Mouse (Mus musculus) kidney, embryonic 14.5 days (tissue): ENCODE measurements around the gene Daam2. TPM values are rescaled to one million over a fixed set of nuclear protein-coding genes. Genes with fewer than 3 reads are reported as not detected.
A peak's percentile ranks its signal among the peaks of the same experiment; 100 is the strongest.

Source experiments
- ATAC-seq: fragments of 200-750 bp; cut with Nextera tagmentation; 2 replicates; pipeline ENCODE4 v1.8.0; 2017; ENCODE audit warnings: moderate number of reproducible peaks, mild to moderate bottlenecking, moderate TSS enrichment, moderate library complexity; ENCODE audit not compliant: low FRiP score, low TSS enrichment
- H3K27ac ChIP-seq: fragments of 300-500 bp; sonication (generic); 2 replicates; pipeline ENCODE4 v1.5.1; 2014; ENCODE audit warnings: low read depth, mild to moderate bottlenecking, low read length, moderate library complexity, mixed read lengths
- H3K27me3 ChIP-seq: fragments of 300-500 bp; sonication (generic); 2 replicates; pipeline ENCODE4 v1.6.1; 2014; ENCODE audit warnings: mild to moderate bottlenecking, low read length; ENCODE audit not compliant: control insufficient read depth, insufficient read depth
- H3K36me3 ChIP-seq: fragments of 300-500 bp; sonication (generic); 2 replicates; pipeline ENCODE4 v1.6.1; 2014; ENCODE audit warnings: low read length, mixed read lengths; ENCODE audit not compliant: control insufficient read depth, insufficient read depth
- H3K4me1 ChIP-seq: fragments of 300-500 bp; sonication (generic); 2 replicates; pipeline ENCODE4 v1.6.1; 2014; ENCODE audit warnings: low read length, mixed read lengths; ENCODE audit not compliant: control insufficient read depth, insufficient read depth
- H3K4me2 ChIP-seq: fragments of 300-500 bp; sonication (generic); replicated peaks from 2 replicates; pipeline ENCODE4 v1.6.1; 2014; ENCODE audit warnings: low read depth, mild to moderate bottlenecking, low read length
- H3K4me3 ChIP-seq: fragments of 300-500 bp; sonication (generic); 2 replicates; pipeline ENCODE4 v1.5.1; 2014; ENCODE audit warnings: mild to moderate bottlenecking, low read length
- H3K9ac ChIP-seq: fragments of 300-500 bp; sonication (generic); 2 replicates; pipeline ENCODE4 v1.6.1; 2014; ENCODE audit warnings: low read depth, mild to moderate bottlenecking, low read length, moderate library complexity
- H3K9me3 ChIP-seq: fragments of 300-500 bp; sonication (generic); 2 replicates; pipeline ENCODE4 v1.6.1; 2016; ENCODE audit warnings: low read length; ENCODE audit not compliant: control insufficient read depth
- WGBS: fragments of 180-500 bp; shearing (Covaris S2); extraction: QIAGEN DNeasy Blood & Tissue Kit; methylation state at CpG from one replicate; pipeline ENCODE4 v1.1.7; 2014; 5-methylcytosine and 5-hydroxymethylcytosine counted together
- polyA plus RNA-seq: library from polyadenylated mRNA; unstranded; fragments of >200 nt; fragmentation: Nextera tagmentation; extraction: Ambion mirVana; gene quantifications from 2 replicates; pipeline ENCODE4 v1.2.1, GENCODE M21; 2014

The Daam2 gene
- polyA plus RNA-seq, 1 experiment from 2014 or later, result 7.9 TPM

GRCm38 (mm10) chr17:49544561-49544960 lies 19.6 kb downstream of the Daam2 start:
- Histone ChIP-seq H3K9ac (no peak overlapping the region), H3K4me3 (no peak overlapping the region), H3K27ac (no peak overlapping the region), H3K36me3 (no peaks in the 10 kb centered on the region), H3K27me3 (no peaks in the 10 kb centered on the region), H3K4me1 (peaks cover 7% of the 10 kb centered on the region), H3K4me2 (no peak overlapping the region), H3K9me3 (no peaks in the 10 kb centered on the region)
- 96% methylated on average over 2 of the region's 2 CpGs for WGBS
- ATAC-seq, result no peak

DNA sequence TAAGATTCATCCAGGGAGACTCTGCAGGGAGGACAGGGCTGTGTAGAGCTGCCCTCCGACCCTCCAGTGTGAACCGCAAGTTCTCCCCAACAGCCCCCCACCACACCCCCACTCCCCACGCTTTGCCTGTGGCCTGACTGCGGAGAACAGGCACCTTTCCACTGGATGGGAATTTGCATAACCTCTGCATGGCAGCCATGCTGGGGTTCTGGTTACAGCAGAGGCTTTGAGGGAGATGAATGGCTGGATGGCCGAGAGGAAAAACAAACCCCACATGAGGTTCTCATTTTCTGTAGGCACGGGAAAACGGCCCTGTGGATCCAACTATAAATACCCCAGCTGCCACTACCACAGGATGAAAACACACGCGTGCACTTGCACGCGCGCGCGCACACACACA lies 23.4 kb downstream of the Daam2 start:
- Histone ChIP-seq H3K9ac (no peak overlapping the region), H3K4me2 (no peak overlapping the region), H3K27ac (no peak overlapping the region), H3K27me3 (no peaks in the 10 kb centered on the region), H3K9me3 (no peaks in the 10 kb centered on the region), H3K4me3 (no peak overlapping the region), H3K4me1 (peaks cover 16% of the 10 kb centered on the region), H3K36me3 (no peaks in the 10 kb centered on the region)
- 56% methylated on average over 14 of the region's 14 CpGs for WGBS
- ATAC-seq, result peak; percentile 32

DNA sequence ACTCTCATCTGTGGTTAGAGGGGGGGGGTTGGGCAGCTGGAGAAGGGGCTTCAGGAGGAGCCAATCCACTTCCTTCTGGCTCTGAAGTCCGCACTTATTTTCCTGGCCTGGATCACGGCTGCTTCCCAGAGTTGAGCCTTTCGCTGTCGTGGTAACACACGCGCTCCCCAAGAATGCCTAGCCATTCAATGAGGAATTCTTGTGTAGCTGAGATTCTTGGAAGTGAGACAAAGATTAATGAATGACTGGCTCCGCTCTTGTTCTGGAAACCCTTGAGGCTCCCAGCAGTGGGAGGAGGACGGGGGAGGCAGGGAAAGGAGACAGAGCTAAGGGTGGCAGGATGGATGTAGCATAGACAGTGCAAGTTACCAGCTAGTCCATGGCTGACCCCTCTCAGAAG lies 24.9 kb downstream of the Daam2 start:
- 36% methylated on average over 8 of the region's 8 CpGs for WGBS
- peak; percentile 44 for ATAC-seq
- Histone ChIP-seq H3K9me3 (no peaks in the 10 kb centered on the region), H3K36me3 (no peaks in the 10 kb centered on the region), H3K27me3 (no peaks in the 10 kb centered on the region), H3K9ac (no peak overlapping the region), H3K4me1 (peaks cover 16% of the 10 kb centered on the region), H3K4me3 (no peak overlapping the region), H3K4me2 (no peak overlapping the region), H3K27ac (no peak overlapping the region)

DNA sequence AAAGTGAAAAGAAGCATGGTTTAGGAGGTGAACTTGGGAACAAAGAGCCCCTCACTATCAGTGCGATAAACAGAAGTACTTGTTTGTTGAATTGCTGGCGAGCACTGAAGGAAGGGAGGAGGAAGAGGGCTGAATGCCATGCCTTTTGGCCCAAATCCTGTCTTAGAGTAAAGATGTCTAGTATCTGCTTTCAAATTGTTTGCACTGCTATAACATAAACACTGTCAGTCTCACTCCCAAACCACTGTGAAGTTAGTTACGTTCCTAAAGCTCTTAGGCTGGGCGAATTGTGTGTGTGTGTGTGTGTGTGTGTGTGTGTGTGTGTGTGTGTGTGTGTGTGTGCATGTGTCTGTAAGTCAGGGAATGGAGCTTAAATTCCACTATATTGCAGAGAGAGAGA lies 28.6 kb downstream of the Daam2 start:
- WGBS, result 48% methylated on average over 4 of the region's 4 CpGs
- Histone ChIP-seq H3K9ac (no peak overlapping the region), H3K9me3 (no peaks in the 10 kb centered on the region), H3K4me1 (peaks cover 16% of the 10 kb centered on the region), H3K27me3 (no peaks in the 10 kb centered on the region), H3K36me3 (no peaks in the 10 kb centered on the region), H3K27ac (no peak overlapping the region), H3K4me2 (no peak overlapping the region), H3K4me3 (no peak overlapping the region)
- ATAC-seq, result no peak

GRCm38 (mm10) chr17:49534267-49534719 lies 29.9 kb downstream of the Daam2 start:
- no peaks in the 10 kb centered on the region for H3K9me3 ChIP-seq
- H3K9ac ChIP-seq, result no peak overlapping the region
- no peak overlapping the region for H3K4me2 ChIP-seq
- H3K27me3 ChIP-seq, result no peaks in the 10 kb centered on the region
- no peak overlapping the region for H3K27ac ChIP-seq
- H3K4me3 ChIP-seq, result no peak overlapping the region
- WGBS, result 71% methylated on average over 9 of the region's 9 CpGs
- ATAC-seq, result no peak
- H3K4me1 ChIP-seq, result peaks cover 6% of the 10 kb centered on the region; the same call in 1 of the 2 replicates
- H3K36me3 ChIP-seq, result no peaks in the 10 kb centered on the region

GRCm38 (mm10) chr17:49531661-49532060 lies 32.5 kb downstream of the Daam2 start:
- no peak for ATAC-seq
- Histone ChIP-seq H3K27ac (no peak overlapping the region), H3K4me2 (no peak overlapping the region), H3K4me3 (no peak overlapping the region), H3K9ac (no peak overlapping the region), H3K27me3 (no peaks in the 10 kb centered on the region), H3K4me1 (no peaks in the 10 kb centered on the region), H3K36me3 (no peaks in the 10 kb centered on the region), H3K9me3 (no peaks in the 10 kb centered on the region)
- WGBS, result 86% methylated on average over 5 of the region's 5 CpGs

DNA sequence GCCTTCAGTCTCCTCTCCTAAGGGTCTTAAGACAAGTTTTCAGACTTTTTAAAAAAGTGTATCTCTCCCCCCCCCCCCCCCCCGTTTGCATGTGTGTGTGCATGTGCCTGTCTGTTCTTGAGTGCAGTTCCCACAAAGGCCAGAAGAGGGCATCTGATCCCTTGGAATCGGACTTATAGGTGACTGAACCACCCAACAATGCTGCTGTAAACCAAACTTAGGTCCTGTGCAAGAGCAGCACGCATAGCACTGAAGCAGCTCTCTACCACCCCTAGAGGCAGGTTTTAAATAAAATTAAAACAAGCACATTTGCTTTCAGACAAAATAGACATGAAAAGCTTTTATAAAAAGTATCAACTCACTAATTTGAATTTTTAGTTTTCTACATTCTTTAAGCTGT lies 33.9 kb downstream of the Daam2 start:
- H3K4me3 ChIP-seq, result no peak overlapping the region
- peak; percentile 36; the same call in 1 of the 2 replicates for ATAC-seq
- WGBS, result 24% methylated on average over 3 of the region's 3 CpGs
- no peak overlapping the region for H3K27ac ChIP-seq
- H3K9me3 ChIP-seq, result no peaks in the 10 kb centered on the region
- no peaks in the 10 kb centered on the region for H3K27me3 ChIP-seq
- H3K36me3 ChIP-seq, result no peaks in the 10 kb centered on the region
- H3K9ac ChIP-seq, result no peak overlapping the region
- H3K4me1 ChIP-seq, result no peaks in the 10 kb centered on the region
- H3K4me2 ChIP-seq, result no peak overlapping the region

DNA sequence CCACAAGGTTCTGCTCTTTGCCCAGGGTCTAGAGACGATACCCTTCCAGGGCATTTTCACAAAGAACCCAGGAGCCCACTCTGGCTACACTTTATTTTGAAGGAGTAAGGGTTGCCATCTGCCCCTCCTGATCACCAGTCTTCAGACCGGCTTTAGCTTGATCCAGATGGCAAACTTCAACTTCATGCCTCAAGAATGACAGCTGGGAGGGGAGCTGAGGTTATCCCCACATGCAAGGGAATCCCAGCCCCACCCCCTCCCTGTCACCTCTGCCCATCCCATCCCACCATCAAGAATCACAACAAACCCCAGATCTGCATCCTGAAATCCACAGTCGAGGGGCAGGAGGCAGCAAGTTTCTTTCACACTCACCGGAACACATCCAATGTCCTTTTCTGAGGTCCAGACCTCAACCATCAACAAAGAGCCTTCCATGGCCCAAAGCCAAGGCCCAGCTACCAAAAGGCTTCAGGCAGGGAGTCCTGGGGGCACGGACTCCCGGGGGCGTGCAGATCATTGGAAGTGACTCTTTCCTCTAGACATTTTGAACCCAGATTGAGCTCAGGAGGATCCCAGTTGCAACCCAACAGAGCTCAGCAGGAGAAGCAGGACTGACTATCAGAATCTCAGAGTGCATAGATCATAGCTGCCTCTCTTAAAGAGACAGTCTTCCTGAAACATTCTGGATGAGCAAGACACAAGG lies 35.5 kb downstream of the Daam2 start:
- H3K9me3 ChIP-seq, result no peaks in the 10 kb centered on the region
- H3K27ac ChIP-seq, result no peak overlapping the region
- H3K36me3 ChIP-seq, result no peaks in the 10 kb centered on the region
- 60% methylated on average over 7 of the region's 7 CpGs for WGBS
- H3K9ac ChIP-seq, result no peak overlapping the region
- no peaks in the 10 kb centered on the region for H3K4me1 ChIP-seq
- ATAC-seq, result no peak
- no peak overlapping the region for H3K4me3 ChIP-seq
- no peaks in the 10 kb centered on the region for H3K27me3 ChIP-seq
- no peak overlapping the region for H3K4me2 ChIP-seq

GRCm38 (mm10) chr17:49528033-49528432 lies 36.1 kb downstream of the Daam2 start:
- H3K4me1 ChIP-seq, result no peaks in the 10 kb centered on the region
- no peak overlapping the region for H3K27ac ChIP-seq
- no peaks in the 10 kb centered on the region for H3K36me3 ChIP-seq
- no peaks in the 10 kb centered on the region for H3K27me3 ChIP-seq
- WGBS, result 93% methylated on average over 4 of the region's 4 CpGs
- no peak overlapping the region for H3K4me2 ChIP-seq
- ATAC-seq, result no peak
- H3K9ac ChIP-seq, result no peak overlapping the region
- H3K9me3 ChIP-seq, result no peaks in the 10 kb centered on the region
- H3K4me3 ChIP-seq, result no peak overlapping the region
